15 mouse cellular contexts compared by ENCODE assay signal in the genomic region with DNA sequence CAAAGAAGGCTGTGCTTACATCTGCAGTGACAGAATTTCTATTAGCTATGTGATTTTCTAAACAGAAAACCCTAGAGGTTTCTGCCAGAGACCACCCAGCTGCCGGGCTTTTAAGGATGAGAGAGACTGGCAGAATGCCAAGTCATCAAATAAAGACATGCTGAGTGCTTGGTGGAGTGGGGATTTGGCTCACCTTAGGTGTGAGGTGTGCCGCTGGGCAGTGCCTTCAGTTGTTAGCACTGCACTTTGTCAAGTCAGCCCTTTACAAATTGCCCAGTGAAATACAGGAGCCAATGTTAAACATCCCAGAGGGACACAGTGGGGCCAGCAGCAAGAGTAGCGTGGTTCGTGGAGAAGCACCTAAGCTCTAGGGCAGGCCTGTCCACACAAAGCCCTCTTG.
A peak's percentile ranks its signal among the peaks of the same experiment; 100 is the strongest.
DNase-seq lines count a peak whose midpoint lies in the region; ATAC-seq and TF ChIP-seq lines count a peak whose summit lies in the region.
"Had no signal": no experiment of that assay in that cellular context is flagged by ENCODE, and none has a peak within 500 bp of the region (broad histone marks: within the 10 kb centered on the region; RNA-seq: fewer than 3 reads in every experiment).

No protein-coding gene starts in this region.

- no peak for TF ChIP-seq CTCF in hindbrain, postnatal 0 days (IDR thresholded peaks at IDR 0.05; ENCODE audit: low read depth)

- no peak overlapping the region for H3K9ac ChIP-seq in hindbrain, postnatal 0 days (replicated peaks; ENCODE audit: low read length)
- no peak overlapping the region for H3K9ac ChIP-seq in hindbrain, embryonic 11.5 days (ENCODE audit: low read depth, low read length)
- no peak overlapping the region for H3K9ac ChIP-seq in intestine, embryonic 16.5 days (ENCODE audit: low read depth, low read length)
- no peak overlapping the region for H3K9ac ChIP-seq in stomach, embryonic 15.5 days
- H3K9ac ChIP-seq: liver, embryonic 14.5 days had no signal

- H3K4me3 ChIP-seq in hindbrain, postnatal 0 days (ENCODE audit: low read length): no peak overlapping the region
- H3K4me3 ChIP-seq in hindbrain, embryonic 11.5 days (ENCODE audit: low read depth, low read length): no peak overlapping the region
- H3K4me3 ChIP-seq in intestine, embryonic 16.5 days (ENCODE audit: low read length): no peak overlapping the region
- no peak overlapping the region for H3K4me3 ChIP-seq in stomach, embryonic 15.5 days (replicated peaks)
- H3K4me3 ChIP-seq: heart, adult 2 months; hindbrain, embryonic 10.5 days had no signal

- 31% methylated on average over 4 of the region's 4 CpGs for WGBS in hindbrain, postnatal 0 days
- WGBS in hindbrain, embryonic 11.5 days: 88% methylated on average over 4 of the region's 4 CpGs
- WGBS in intestine, embryonic 16.5 days: 50% methylated on average over 4 of the region's 4 CpGs
- WGBS in stomach, embryonic 15.5 days: 38% methylated on average over 4 of the region's 4 CpGs

- no peaks in the 10 kb centered on the region for H3K4me1 ChIP-seq in hindbrain, postnatal 0 days (ENCODE audit: insufficient read depth, low read length)
- H3K4me1 ChIP-seq in hindbrain, embryonic 11.5 days (replicated peaks; ENCODE audit: control insufficient read depth, insufficient read depth, low read length): no peaks in the 10 kb centered on the region
- H3K4me1 ChIP-seq in intestine, embryonic 16.5 days (ENCODE audit: control insufficient read depth, insufficient read depth, low read length): 0 out of 2 replicates have a peak, but pooled peaks cover 3% of the 10 kb centered on the region
- H3K4me1 ChIP-seq in stomach, embryonic 15.5 days: no peaks in the 10 kb centered on the region

- H3K4me2 ChIP-seq in hindbrain, postnatal 0 days (ENCODE audit: low read depth, low read length): no peak overlapping the region
- H3K4me2 ChIP-seq in hindbrain, embryonic 11.5 days (replicated peaks; ENCODE audit: low read depth, low read length): no peak overlapping the region
- H3K4me2 ChIP-seq in intestine, embryonic 16.5 days (ENCODE audit: low read depth, low read length): no peak overlapping the region
- H3K4me2 ChIP-seq in stomach, embryonic 15.5 days: no peak overlapping the region

- H3K27me3 ChIP-seq in hindbrain, postnatal 0 days (ENCODE audit: insufficient read depth, low read length): no peaks in the 10 kb centered on the region
- H3K27me3 ChIP-seq in hindbrain, embryonic 11.5 days (ENCODE audit: control insufficient read depth, insufficient read depth, low read length): no peaks in the 10 kb centered on the region
- H3K27me3 ChIP-seq in intestine, embryonic 16.5 days (replicated peaks; ENCODE audit: control insufficient read depth, insufficient read depth, low read length): no peaks in the 10 kb centered on the region
- H3K27me3 ChIP-seq in stomach, embryonic 15.5 days (replicated peaks): no peaks in the 10 kb centered on the region

- no peak overlapping the region for H3K27ac ChIP-seq in hindbrain, postnatal 0 days
- no peak overlapping the region for H3K27ac ChIP-seq in hindbrain, embryonic 11.5 days (ENCODE audit: low read depth, low read length)
- H3K27ac ChIP-seq in intestine, embryonic 16.5 days (ENCODE audit: low read length): 0 out of 2 replicates have a peak overlapping the region, but pooled peaks have one; percentile 37
- H3K27ac ChIP-seq in stomach, embryonic 15.5 days: peak overlapping the region; percentile 54; the same call in 1 of the 2 replicates
- H3K27ac ChIP-seq: heart, adult 2 months; hindbrain, embryonic 10.5 days; liver, embryonic 14.5 days had no signal

- no peaks in the 10 kb centered on the region for H3K9me3 ChIP-seq in hindbrain, postnatal 0 days (ENCODE audit: low read length)
- no peaks in the 10 kb centered on the region for H3K9me3 ChIP-seq in hindbrain, embryonic 11.5 days (ENCODE audit: control insufficient read depth, low read length)
- no peaks in the 10 kb centered on the region for H3K9me3 ChIP-seq in intestine, embryonic 16.5 days (ENCODE audit: control insufficient read depth, low read length)
- H3K9me3 ChIP-seq in stomach, embryonic 15.5 days: no peaks in the 10 kb centered on the region
- H3K9me3 ChIP-seq: hindbrain, embryonic 10.5 days had no signal

- H3K36me3 ChIP-seq in hindbrain, postnatal 0 days (ENCODE audit: insufficient read depth, low read length): peaks cover 12% of the 10 kb centered on the region; the same call in 1 of the 2 replicates
- no peaks in the 10 kb centered on the region for H3K36me3 ChIP-seq in hindbrain, embryonic 11.5 days (ENCODE audit: control insufficient read depth, insufficient read depth, low read length)
- H3K36me3 ChIP-seq in intestine, embryonic 16.5 days (ENCODE audit: control insufficient read depth, insufficient read depth, low read length): no peaks in the 10 kb centered on the region
- H3K36me3 ChIP-seq in stomach, embryonic 15.5 days: 0 out of 2 replicates have a peak, but pooled peaks cover 4% of the 10 kb centered on the region

- peak; percentile 43; the same call in 1 of the 2 replicates for ATAC-seq in hindbrain, postnatal 0 days
- ATAC-seq in hindbrain, embryonic 11.5 days (ENCODE audit: low FRiP score): no peak
- ATAC-seq in intestine, embryonic 16.5 days: no peak
- ATAC-seq in stomach, embryonic 15.5 days (ENCODE audit: insufficient read depth, low FRiP score, low read depth): peak; percentile 76
- ATAC-seq: inflammation-experienced regulatory T-cells, adult 6 months; midbrain, embryonic 16.5 days had no signal

- DNase-seq in hindbrain, postnatal 0 days (ENCODE audit: low spot score): peak; percentile 58
- DNase-seq in hindbrain, embryonic 11.5 days (ENCODE audit: low spot score): no peak
- peak; percentile 28 for DNase-seq in lung, postnatal 10 days
- no peak for DNase-seq in lung, postnatal 14 days
- DNase-seq in thymus, postnatal 14 days: no peak
- DNase-seq: adrenal gland, postnatal 36 days; cerebellum, adult 9-11 months; gastrocnemius, postnatal 14 days; heart, adult 2 months had no signal

Comparison
In these comparisons a context has a peak if more than half of its experiments do, and no peak if none do; other contexts are left out.
1. ATAC-seq: peak in hindbrain, postnatal 0 days (single experiment) and stomach, embryonic 15.5 days (single experiment); none in hindbrain, embryonic 11.5 days (single experiment) and intestine, embryonic 16.5 days (single experiment).
2. DNase-seq: peak in hindbrain, postnatal 0 days (single experiment) and lung, postnatal 10 days (single experiment); none in hindbrain, embryonic 11.5 days (single experiment), lung, postnatal 14 days (single experiment) and thymus, postnatal 14 days (single experiment).
3. H3K27ac ChIP-seq: peak in intestine, embryonic 16.5 days (single experiment) and stomach, embryonic 15.5 days (single experiment); none in hindbrain, postnatal 0 days (single experiment) and hindbrain, embryonic 11.5 days (single experiment).